In the genomic region with DNA sequence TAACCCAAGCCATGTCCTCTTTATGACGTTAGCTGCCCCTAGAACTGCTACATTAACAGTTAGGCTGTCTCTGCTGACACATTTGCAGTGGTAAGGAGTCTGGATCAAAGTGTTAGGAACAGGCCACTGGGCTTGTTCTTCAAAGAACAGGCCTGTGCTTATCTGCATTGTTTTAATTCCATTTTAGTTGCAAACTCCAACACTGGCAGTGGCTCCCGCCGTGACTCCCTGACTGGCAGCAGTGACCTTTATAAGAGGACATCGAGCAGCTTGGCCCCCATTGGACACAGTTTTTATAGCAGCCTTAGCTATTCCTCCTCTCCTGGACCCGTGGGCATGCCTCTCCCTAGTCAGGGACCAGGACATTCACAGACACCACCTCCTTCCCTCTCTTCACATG, we compare ENCODE assay signal across 15 mouse cellular contexts. TPM values are rescaled to one million over a fixed set of nuclear protein-coding genes. Genes with fewer than 3 reads are reported as not detected.
DNase-seq lines count a peak whose midpoint lies in the region.
"Had no signal": no experiment of that assay in that cellular context is flagged by ENCODE, and none has a peak within 500 bp of the region (broad histone marks: within the 10 kb centered on the region; RNA-seq: fewer than 3 reads in every experiment).

No protein-coding gene starts in this region.

- H3K36me3 ChIP-seq in heart, embryonic 10.5 days, result peaks cover 93% of the 10 kb centered on the region

- no peaks in the 10 kb centered on the region for H3K9me3 ChIP-seq in heart, embryonic 10.5 days
- H3K9me3 ChIP-seq: embryonic facial prominence, embryonic 12.5 days; hindbrain, embryonic 15.5 days; liver, embryonic 15.5 days had no signal

- peak; percentile 25 for DNase-seq in gastrocnemius, postnatal 25 days
- no peak for DNase-seq in gastrocnemius, postnatal 10 days
- peak; percentile 97 for DNase-seq in heart, adult 11 months
- DNase-seq in heart, embryonic 10.5 days (ENCODE audit: low spot score), result no peak
- peak; percentile 79 to 80 for DNase-seq in heart, postnatal 10 days
- DNase-seq in spleen, postnatal 14 days (ENCODE audit: low spot score in 2 of 2), result no peak
- no peak for DNase-seq in cerebellum, postnatal 25 days
- DNase-seq in thymus, postnatal 14 days, result no peak
- DNase-seq: cerebellum, adult 11-12 months; kidney, postnatal 25 days; lung, postnatal 10 days; midbrain, embryonic 14.5 days had no signal

- H3K4me1 ChIP-seq in heart, embryonic 10.5 days, result peaks cover 35% of the 10 kb centered on the region
- H3K4me1 ChIP-seq: embryonic facial prominence, embryonic 12.5 days; liver, embryonic 15.5 days had no signal

- no peak overlapping the region for H3K4me3 ChIP-seq in heart, embryonic 10.5 days
- H3K4me3 ChIP-seq: embryonic facial prominence, embryonic 12.5 days; hindbrain, embryonic 15.5 days; liver, embryonic 15.5 days had no signal

- H3K27ac ChIP-seq in heart, embryonic 10.5 days, result peak overlapping the region; percentile 30
- H3K27ac ChIP-seq: embryonic facial prominence, embryonic 12.5 days; hindbrain, embryonic 15.5 days; liver, embryonic 15.5 days had no signal

- 43% methylated on average over 5 of the region's 5 CpGs for WGBS in heart, embryonic 10.5 days

- intact Hi-C loops in heart, postnatal 10 days (cut with DNase I), result no loop called here

- no peaks in the 10 kb centered on the region for H3K27me3 ChIP-seq in heart, embryonic 10.5 days (ENCODE audit: insufficient read depth, poor library complexity, severe bottlenecking)
- H3K27me3 ChIP-seq: embryonic facial prominence, embryonic 12.5 days; hindbrain, embryonic 15.5 days; liver, embryonic 15.5 days had no signal

RNA-seq across cellular contexts. Expression of gene Sdc3, which starts 38.6 kb away (rescaled TPM):
- 10 to 100 TPM; 12.6 to 14.4 TPM for total RNA-seq in gastrocnemius, postnatal 25 days (2021)
- 10 to 100 TPM; 27.5 to 38.6 TPM for total RNA-seq in gastrocnemius, postnatal 10 days (2021)
- 19.0 and 21.6 TPM in 2 replicates for polyA plus RNA-seq in heart, embryonic 10.5 days (2016; fragmentation: Nextera tagmentation; extraction: Ambion mirVana)
- total RNA-seq in heart, postnatal 10 days (2021), result 10 to 100 TPM; 54.8 to 64.2 TPM

Comparison
In these comparisons a context has a peak if more than half of its experiments do, and no peak if none do; other contexts are left out.
1. DNase-seq: peak in gastrocnemius, postnatal 25 days (single experiment), heart, adult 11 months (single experiment) and heart, postnatal 10 days (2 of 2); none in gastrocnemius, postnatal 10 days (single experiment), heart, embryonic 10.5 days (single experiment), spleen, postnatal 14 days (0 of 2), cerebellum, postnatal 25 days (0 of 2) and thymus, postnatal 14 days (single experiment).